ENCODE assay signal across 24 mouse cellular contexts in the genomic region with DNA sequence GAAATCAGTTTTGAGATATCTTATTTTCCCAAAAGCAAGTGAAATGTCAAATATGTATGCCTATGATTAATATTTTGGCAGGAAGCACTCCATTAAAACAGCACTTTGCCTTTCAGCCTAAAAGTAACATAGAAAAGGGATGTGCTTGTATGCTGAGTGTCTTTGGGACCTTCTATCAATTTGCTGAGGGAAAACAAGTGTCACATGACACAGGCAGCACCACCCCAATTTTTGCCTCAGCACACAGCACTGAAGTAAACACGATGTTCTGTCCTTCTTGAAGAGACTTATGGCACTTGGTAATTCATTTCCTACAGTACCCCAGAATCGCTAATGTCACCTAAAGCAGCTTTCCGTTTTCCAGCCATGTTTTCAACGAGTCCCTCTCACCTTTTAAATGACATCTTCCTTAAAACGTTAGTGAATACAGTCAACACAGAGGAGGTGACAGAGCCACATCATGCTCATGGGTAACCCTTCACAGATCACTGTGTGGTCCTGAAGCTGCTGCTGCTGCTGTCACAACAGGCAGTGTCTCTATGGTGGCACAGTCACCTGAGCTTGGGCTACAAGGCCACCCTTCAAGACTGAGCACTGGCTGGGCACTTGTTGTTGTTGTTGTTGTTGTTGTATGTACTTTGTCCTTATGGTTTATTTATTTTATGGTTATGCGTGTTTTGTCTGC.
DNase-seq lines count a peak whose midpoint lies in the region; ATAC-seq and TF ChIP-seq lines count a peak whose summit lies in the region.
"Had no signal": no experiment of that assay in that cellular context is flagged by ENCODE, and none has a peak within 500 bp of the region (broad histone marks: within the 10 kb centered on the region; RNA-seq: fewer than 3 reads in every experiment).

No protein-coding gene starts in this region.

- WGBS in heart, embryonic 13.5 days, result 67% methylated on average over 6 of the region's 6 CpGs
- WGBS in liver, embryonic 11.5 days, result 75% methylated on average over 6 of the region's 6 CpGs
- 72% methylated on average over 6 of the region's 6 CpGs for WGBS in liver, embryonic 14.5 days (ENCODE audit: insufficient replicate concordance)

- no peaks in the 10 kb centered on the region for H3K27me3 ChIP-seq in heart, embryonic 13.5 days (replicated peaks)
- no peaks in the 10 kb centered on the region for H3K27me3 ChIP-seq in liver, embryonic 11.5 days (replicated peaks; ENCODE audit: control insufficient read depth, insufficient read depth, low read length)
- no peaks in the 10 kb centered on the region for H3K27me3 ChIP-seq in liver, embryonic 14.5 days (ENCODE audit: control insufficient read depth, insufficient read depth, low read length)
- H3K27me3 ChIP-seq: limb, embryonic 12.5 days; midbrain, embryonic 15.5 days; neural tube, embryonic 15.5 days had no signal

- ATAC-seq in heart, embryonic 13.5 days (ENCODE audit: extremely low read depth, insufficient number of reproducible peaks, low FRiP score, low TSS enrichment), result no peak
- ATAC-seq in liver, embryonic 11.5 days (replicated peaks; ENCODE audit: low FRiP score), result no peak
- ATAC-seq in liver, embryonic 14.5 days (ENCODE audit: insufficient read depth), result peak; percentile 81
- ATAC-seq: CD4-positive, CD25-positive, alpha-beta regulatory T cell, adult 4 months; forebrain, embryonic 14.5 days; hindbrain, embryonic 16.5 days; midbrain, embryonic 15.5 days had no signal

- peaks cover 27% of the 10 kb centered on the region for H3K4me1 ChIP-seq in heart, embryonic 13.5 days
- no peaks in the 10 kb centered on the region for H3K4me1 ChIP-seq in liver, embryonic 11.5 days (replicated peaks; ENCODE audit: control insufficient read depth, insufficient read depth, low read length)
- H3K4me1 ChIP-seq in liver, embryonic 14.5 days (replicated peaks; ENCODE audit: control insufficient read depth in 2 of 2, insufficient read depth in 2 of 2, low read length in 1 of 2), result peaks cover 2 to 18% of the 10 kb centered on the region in 2 experiments; a peak in 3 of 4 replicates
- H3K4me1 ChIP-seq: limb, embryonic 12.5 days; midbrain, embryonic 15.5 days; neural tube, embryonic 15.5 days had no signal

- no peak for DNase-seq in heart, postnatal 4 days
- peak; percentile 38 for DNase-seq in liver
- DNase-seq in liver, embryonic 11.5 days (ENCODE audit: low spot score), result no peak
- no peak for DNase-seq in liver, embryonic 14.5 days (ENCODE audit: low read depth in 3 of 3, low spot score in 3 of 3)
- DNase-seq in kidney, postnatal 14 days, result no peak
- no peak for DNase-seq in left cerebral cortex, adult 9 months (ENCODE audit: low spot score in 2 of 2)
- DNase-seq: adrenal gland, postnatal 14 days; cerebellum, adult 11 months; cerebellum, adult 9-10 months; cerebellum, postnatal 36 days; gastrocnemius, postnatal 14 days; kidney, adult 2 months; retina, postnatal 1 day; right cerebral cortex, postnatal 14 days; thymus, postnatal 4 days had no signal

- peaks cover 47% of the 10 kb centered on the region for H3K36me3 ChIP-seq in heart, embryonic 13.5 days
- no peaks in the 10 kb centered on the region for H3K36me3 ChIP-seq in liver, embryonic 11.5 days (ENCODE audit: control insufficient read depth, insufficient read depth, low read length)
- H3K36me3 ChIP-seq in liver, embryonic 14.5 days (replicated peaks; ENCODE audit: control insufficient read depth, insufficient read depth, low read depth), result no peaks in the 10 kb centered on the region
- H3K36me3 ChIP-seq: limb, embryonic 12.5 days; midbrain, embryonic 10.5 days; midbrain, embryonic 15.5 days had no signal

- TF ChIP-seq CTCF in liver, embryonic 14.5 days (IDR thresholded peaks at IDR 0.05; ENCODE audit: low read depth), result no peak

- 0 out of 2 replicates have a peak overlapping the region, but pooled peaks have one; percentile 3 for H3K4me2 ChIP-seq in heart, embryonic 13.5 days
- H3K4me2 ChIP-seq in liver, embryonic 11.5 days, result no peak overlapping the region
- H3K4me2 ChIP-seq in liver, embryonic 14.5 days (ENCODE audit: low read depth), result no peak overlapping the region
- H3K4me2 ChIP-seq: limb, embryonic 12.5 days; midbrain, embryonic 15.5 days; neural tube, embryonic 15.5 days had no signal

- H3K9me3 ChIP-seq in heart, embryonic 13.5 days, result no peaks in the 10 kb centered on the region
- no peaks in the 10 kb centered on the region for H3K9me3 ChIP-seq in liver, embryonic 11.5 days (ENCODE audit: control insufficient read depth, low read length)
- H3K9me3 ChIP-seq in liver, embryonic 14.5 days (ENCODE audit: control insufficient read depth, low read length), result no peaks in the 10 kb centered on the region
- H3K9me3 ChIP-seq: limb, embryonic 12.5 days; midbrain, embryonic 10.5 days; midbrain, embryonic 15.5 days; neural tube, embryonic 15.5 days had no signal

- H3K9ac ChIP-seq in heart, embryonic 13.5 days, result no peak overlapping the region
- no peak overlapping the region for H3K9ac ChIP-seq in liver, embryonic 11.5 days (ENCODE audit: low read depth, low read length)
- peak overlapping the region; percentile 31; the same call in 1 of the 2 replicates for H3K9ac ChIP-seq in liver, embryonic 14.5 days (replicated peaks)
- H3K9ac ChIP-seq: limb, embryonic 12.5 days; midbrain, embryonic 15.5 days; neural tube, embryonic 15.5 days had no signal

- H3K27ac ChIP-seq in heart, embryonic 13.5 days (replicated peaks), result peak overlapping the region; percentile 73
- H3K27ac ChIP-seq in liver, embryonic 11.5 days (ENCODE audit: low read depth, low read length), result no peak overlapping the region
- peak overlapping the region; percentile 23 for H3K27ac ChIP-seq in liver, embryonic 14.5 days
- H3K27ac ChIP-seq: limb, embryonic 12.5 days; macrophage; midbrain, embryonic 10.5 days; midbrain, embryonic 15.5 days; neural tube, embryonic 15.5 days had no signal

- no peak for TF ChIP-seq EP300 in liver, embryonic 14.5 days (IDR thresholded peaks at IDR 0.05; ENCODE audit: low read depth)

- H3K4me3 ChIP-seq in heart, embryonic 13.5 days, result no peak overlapping the region
- H3K4me3 ChIP-seq in liver, embryonic 11.5 days (ENCODE audit: low read depth, low read length), result no peak overlapping the region
- H3K4me3 ChIP-seq in liver, embryonic 14.5 days (ENCODE audit: insufficient read depth in 1 of 2, low read depth in 2 of 2, low read length in 2 of 2), result no peak overlapping the region
- H3K4me3 ChIP-seq: limb, embryonic 12.5 days; midbrain, embryonic 10.5 days; midbrain, embryonic 15.5 days; neural tube, embryonic 15.5 days had no signal
